Mouse (Mus musculus): ENCODE measurements at regions not wholly inside any gene's neighbourhood (a gene's known extent, or its start where the extent isn't known, plus 50 kb on each side); places are given as distances from the start of the nearest gene placed in this dataset.

- DNase-seq (ENCODE audit: low read depth, low spot score) = no peak
These were observed 180.2 kb downstream of the Wdr11 start for GRCm38 (mm10) chr7:129771876-129772275.

DNA sequence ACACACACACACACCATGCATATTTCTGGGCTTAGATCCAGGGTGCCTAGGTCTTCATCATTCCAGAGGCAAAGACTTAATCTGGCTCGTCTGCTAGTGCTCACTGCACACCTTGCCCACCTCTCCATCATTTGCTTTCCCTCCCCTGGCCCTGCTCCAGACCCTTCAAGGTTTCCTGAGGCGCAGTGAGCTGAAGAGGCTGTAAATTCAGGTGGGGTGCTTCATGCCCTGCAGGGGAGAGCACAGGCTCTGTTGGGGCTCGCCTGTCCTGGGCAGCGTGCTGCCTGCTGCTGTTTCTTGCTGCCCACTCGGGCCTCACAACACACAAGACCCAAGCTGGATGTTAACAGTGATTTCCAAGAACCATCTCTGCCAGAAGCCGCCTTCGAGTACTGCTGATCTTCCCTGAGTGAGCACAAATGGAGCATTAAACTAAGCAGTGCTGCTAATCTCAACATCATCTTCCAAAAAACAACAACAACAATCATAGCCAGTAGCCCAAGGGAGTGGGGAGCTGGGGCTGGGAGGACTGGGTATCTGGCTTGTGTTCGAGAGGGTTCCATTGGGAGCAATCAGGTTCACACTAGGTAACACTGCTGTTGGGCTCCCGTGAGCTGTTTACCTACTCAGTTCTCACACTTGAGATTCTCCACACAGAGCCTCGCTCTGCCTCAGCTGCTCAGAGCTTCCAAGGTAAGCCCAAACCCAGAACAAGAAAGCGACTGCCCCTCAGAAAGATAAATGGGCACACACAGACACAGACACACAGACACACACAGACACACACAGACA lies 181.1 kb downstream of the Wdr11 start:
- DNase-seq (ENCODE audit: low read depth, low spot score) = no peak

GRCm38 (mm10) chr7:129774261-129774861 lies 182.7 kb downstream of the Wdr11 start:
- DNase-seq (ENCODE audit: low read depth, low spot score) = no peak

DNA sequence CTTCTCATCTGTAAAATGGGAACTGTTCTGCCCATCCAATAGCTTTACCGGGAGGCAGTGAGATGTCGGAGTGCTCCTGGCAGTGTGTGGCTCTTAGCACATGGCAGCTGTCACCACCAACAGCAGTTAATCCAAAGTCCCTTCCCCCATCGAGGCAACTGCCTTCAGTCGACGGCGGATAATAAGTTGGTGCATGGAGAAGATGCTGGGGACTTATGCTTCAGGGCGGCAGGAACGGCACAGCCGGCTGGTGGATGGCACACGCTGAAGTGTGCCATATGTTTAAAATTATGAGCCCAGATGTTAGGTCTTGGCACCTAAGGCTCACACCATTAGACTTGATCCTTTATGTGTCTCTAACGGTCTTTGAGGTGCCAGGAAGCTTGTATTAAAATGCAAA lies 183.5 kb downstream of the Wdr11 start:
- no peak for DNase-seq (ENCODE audit: low read depth, low spot score)

DNA sequence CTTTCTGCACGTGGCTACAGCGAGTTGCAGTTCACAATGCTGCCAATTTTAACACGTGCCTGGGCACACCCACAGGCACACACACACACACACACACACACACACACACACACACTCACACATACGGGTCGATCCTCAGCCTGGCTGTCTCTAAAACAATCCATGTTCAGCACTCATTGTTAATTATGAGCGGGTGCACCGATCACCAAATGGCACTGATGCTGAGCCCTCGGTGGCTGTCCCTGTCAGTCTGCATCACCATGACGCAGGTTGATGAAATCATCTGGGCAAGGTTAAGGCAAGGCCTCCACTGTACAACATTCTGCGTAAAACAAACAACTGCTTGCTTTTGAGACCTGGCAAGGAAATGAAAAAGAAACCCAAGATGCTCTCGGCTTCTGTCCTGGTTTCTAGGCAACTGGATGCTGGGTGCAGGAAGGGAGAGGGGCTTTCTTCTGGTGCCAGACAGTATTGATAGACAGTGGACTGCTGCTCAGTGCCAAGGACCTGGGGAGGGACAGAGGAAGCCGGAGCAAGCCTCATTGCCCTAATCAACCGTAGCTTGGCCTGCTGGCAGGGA lies 187.3 kb downstream of the Wdr11 start:
- no peak for DNase-seq (ENCODE audit: low read depth, low spot score)

- DNase-seq (ENCODE audit: low read depth, low spot score) = no peak
These were observed 188.3 kb downstream of the Wdr11 start for GRCm38 (mm10) chr7:129779939-129780338.

DNA sequence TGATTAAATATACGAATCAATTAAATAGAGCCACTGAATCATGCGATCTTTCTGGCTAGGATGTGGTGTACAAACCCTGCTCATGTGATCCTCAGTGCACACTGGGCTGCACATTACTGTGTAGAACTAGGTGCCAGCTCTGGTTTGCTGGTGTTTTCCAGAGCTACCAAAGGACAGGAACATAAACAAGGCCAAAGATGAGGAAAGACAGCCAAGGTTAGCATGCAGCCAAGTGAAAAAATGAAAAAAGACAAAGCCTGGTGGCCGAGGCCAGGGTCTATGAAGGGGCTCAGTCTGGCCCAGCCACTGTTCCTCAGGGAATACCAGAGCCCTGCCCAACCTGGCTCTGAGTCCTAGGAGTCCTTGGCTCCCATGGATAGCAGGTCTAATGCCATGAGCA lies 190.1 kb downstream of the Wdr11 start:
- no peak for DNase-seq (ENCODE audit: low read depth, low spot score)

DNA sequence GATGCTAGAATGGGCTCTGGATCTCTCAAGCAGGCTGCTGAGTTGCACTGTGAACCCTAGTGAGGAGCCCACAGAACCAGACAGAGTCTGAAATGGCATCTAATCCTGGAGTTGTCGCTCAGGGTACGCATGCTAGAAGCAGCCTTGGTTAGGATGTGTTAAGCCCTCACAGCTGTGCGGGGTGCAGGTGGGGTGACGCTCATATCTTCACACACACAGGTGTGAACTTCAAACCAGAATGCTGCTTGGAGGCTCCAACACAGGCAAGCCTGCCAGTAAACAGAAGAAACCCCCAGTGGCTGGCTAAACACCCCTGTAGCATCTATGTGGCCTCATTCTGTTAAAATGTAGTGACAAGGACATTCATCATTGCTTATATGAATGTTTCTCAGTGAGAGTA lies 193.3 kb downstream of the Wdr11 start:
- no peak for DNase-seq (ENCODE audit: low read depth, low spot score)

DNA sequence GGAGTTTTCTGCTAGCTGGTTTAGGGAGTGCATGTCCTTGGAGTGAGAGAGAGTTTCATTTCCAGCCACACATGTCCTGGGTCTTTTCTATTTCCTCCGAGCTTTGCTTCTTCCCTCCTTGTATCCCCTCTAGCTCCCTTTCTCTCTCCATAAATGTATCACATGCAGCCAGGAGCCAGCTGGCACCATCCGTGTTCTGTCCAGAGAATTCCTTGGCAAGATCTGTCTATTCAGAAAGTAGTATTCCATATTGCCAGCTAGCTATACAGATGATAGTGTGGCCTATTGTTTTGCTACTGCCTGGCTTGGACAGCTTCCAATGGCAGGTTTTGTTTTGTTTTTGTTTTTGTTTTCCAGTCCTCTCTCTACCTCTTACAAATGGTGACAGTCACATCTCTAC lies 195.3 kb downstream of the Wdr11 start:
- DNase-seq (ENCODE audit: low read depth, low spot score) = no peak

DNA sequence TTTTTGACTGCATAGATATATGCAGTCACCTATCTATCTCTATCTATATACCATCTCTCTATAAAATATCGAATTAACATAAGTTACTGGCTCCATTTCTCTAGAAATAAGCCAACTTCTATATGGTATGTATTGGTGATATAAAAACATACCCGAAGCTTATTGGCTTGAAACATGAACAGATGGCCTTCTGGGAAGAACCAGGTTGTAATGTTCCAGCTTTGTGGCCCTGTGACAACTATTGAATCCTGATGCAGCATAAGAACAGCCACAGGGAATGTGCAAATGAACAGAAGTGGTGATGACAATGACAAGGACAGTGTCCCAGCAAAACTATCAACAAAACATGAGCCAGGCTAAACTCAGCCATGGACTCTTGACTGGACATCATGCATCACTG lies 196.1 kb downstream of the Wdr11 start:
- DNase-seq (ENCODE audit: low read depth, low spot score) = no peak

DNA sequence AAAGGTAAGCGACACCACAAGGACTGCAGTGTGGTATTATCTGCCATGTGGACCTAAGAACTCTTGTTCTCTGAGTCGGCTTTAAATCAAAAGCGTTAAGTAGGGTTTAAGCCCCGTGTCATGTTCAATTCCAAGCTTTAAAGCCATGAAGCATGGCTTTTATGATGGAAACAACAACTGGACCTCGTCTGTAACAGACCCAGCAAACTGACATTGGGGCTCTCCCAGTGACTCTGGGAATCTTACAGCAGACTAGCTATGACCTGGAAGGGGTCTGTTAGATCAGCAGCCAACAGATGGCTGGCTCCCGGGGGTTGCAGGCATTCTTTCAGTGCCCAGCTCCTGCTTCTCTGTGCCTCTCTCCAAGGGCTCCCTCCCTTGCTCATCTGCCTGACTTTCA lies 197.8 kb downstream of the Wdr11 start:
- no peak for DNase-seq (ENCODE audit: low read depth, low spot score)

DNA sequence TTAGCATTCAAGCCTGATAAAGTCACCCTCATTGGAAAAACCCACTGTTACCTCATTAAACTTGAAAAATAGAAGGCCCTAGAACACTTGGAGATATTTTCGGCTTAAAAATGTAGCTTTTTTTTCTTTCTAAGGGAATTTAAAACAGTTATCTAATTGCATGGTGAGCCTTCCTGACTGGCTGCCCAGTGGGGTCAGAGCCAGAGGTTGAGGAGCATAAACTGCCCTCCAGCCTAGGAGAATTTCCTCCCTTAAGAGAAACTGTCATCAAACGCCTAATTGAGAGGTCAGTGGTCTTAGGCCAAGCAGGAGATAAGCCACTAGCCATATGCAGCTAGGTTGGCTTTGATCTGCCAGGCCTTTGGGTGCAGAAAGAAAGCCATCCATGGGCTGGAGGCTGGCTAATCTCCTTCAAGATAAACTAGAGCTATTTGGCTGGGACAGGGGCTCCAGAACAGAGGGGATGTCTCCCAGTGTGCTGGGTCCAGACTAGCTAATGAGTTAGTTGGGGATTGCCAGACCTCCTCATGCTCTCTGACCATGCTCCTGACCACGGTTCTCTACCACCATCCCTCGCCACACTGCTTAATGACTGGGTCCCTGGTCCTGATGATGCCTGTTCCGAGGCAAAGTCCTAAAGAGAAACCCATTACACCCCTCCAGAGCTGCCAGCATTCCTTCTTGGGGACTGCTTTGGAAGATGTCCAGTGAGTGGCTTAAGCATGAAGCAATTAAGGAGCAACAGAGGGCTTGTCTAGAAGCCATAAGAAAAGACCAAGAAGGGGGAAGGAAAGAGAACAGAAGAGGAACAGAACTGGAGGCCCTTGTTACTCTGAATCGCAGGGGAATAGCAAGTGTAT lies 199.2 kb downstream of the Wdr11 start:
- DNase-seq (ENCODE audit: low read depth, low spot score) = no peak

DNA sequence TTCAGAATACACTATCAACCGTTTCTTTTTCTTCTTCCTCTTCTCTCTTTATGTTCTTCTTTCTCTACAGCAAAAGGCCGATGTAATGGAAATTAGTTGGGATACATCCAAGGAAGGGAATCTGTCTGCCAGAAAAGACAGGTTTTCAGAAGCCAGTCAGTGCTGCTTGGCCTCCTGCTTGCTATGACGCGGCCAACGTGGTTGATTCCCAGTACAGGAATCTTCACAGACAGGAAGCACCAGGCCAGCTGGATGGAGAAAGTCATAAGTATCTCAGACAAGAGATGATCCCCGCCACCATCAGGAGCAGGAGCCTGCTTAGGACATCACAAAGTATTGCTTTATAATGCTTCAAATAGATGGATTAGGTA lies 199.8 kb downstream of the Wdr11 start:
- DNase-seq (ENCODE audit: low read depth, low spot score) = no peak

DNA sequence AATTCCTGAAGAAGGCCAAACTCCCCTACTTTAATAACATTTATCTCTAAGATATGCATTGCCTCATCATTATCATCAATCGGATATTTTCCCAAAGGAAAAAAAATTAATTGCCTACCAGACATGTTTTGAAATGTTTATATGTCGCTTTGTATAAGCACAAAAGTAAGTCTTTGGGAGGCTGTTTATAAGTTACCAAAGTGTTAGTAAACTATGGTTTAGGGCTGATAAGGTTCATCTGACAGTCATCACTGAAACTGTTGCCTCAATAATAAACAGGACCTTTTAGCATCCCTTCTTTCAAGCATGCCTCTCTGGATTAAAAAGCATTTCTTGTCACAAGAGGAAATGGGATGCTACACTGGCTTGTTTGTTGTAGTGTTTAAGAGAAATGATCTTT lies 202.1 kb downstream of the Wdr11 start:
- DNase-seq (ENCODE audit: low read depth, low spot score) = no peak

DNA sequence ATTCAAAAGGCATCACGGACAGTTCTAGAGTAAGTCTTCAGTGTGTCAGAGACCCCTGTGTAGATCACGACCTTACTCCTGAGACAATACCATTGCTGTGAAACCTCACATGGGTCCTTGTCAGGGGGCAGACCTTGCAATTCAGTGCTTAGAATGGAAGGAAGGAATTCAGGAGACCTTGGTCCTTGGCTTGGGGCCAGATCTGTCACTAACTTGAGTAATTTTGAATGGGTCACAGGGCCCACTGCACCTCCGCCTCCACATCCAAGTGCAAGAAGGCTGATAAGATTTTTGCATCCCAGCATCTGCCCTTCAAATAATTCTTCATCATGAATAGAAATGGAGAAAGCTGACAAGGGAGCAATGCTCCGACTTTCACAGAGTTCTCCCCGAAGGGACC lies 202.6 kb downstream of the Wdr11 start:
- DNase-seq (ENCODE audit: low read depth, low spot score) = no peak

GRCm38 (mm10) chr7:129798525-129798924 lies 206.9 kb downstream of the Wdr11 start:
- DNase-seq (ENCODE audit: low read depth, low spot score) = no peak

DNA sequence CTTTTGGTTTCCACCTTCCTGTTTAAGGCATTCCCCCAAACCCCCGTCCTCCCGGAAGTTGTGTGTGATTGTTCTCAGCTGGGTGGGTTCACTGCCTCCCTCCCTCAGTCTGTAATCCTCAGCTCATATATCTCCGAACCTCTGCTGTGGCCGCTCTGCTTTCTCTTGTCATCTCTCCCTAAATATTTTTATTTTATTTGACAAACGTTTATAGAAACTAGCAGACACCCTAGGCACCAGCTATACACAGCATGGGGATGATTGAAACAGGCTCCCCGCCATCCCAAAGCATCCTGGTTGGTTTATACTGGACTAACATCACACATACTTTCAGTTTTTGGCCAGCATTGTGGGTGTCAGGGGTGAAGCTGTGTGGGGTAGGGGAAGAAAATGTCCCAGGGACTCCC lies 208.8 kb downstream of the Wdr11 start:
- no peak for DNase-seq (ENCODE audit: low read depth, low spot score)

GRCm38 (mm10) chr7:129801431-129801847 lies 209.8 kb downstream of the Wdr11 start:
- DNase-seq (ENCODE audit: low read depth, low spot score) = no peak

- no peak for DNase-seq (ENCODE audit: low read depth, low spot score)
These were observed 210.5 kb downstream of the Wdr11 start for GRCm38 (mm10) chr7:129802168-129802567.

DNA sequence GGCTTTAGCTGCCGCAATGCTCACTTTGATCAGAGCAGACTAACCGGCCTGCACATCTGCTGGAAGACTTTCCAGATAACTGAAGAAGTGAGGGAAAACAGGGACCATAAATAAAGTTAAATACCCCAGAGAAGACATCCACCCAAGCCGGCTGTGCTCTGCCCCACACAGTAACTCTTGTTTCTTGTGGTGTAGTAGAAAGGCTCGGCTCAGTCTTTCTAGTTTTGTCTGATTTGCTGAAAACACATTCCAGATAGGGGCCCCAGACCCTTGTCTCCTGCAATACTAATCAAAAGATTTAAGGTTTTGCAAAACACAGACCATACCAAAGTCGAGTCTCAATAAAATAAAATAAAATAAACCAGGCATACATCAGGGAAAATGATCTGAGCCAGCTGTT lies 213.7 kb downstream of the Wdr11 start:
- no peak for DNase-seq (ENCODE audit: low read depth, low spot score)

GRCm38 (mm10) chr7:129810141-129810540 lies 218.5 kb downstream of the Wdr11 start:
- no peak for DNase-seq (ENCODE audit: low read depth, low spot score)

DNA sequence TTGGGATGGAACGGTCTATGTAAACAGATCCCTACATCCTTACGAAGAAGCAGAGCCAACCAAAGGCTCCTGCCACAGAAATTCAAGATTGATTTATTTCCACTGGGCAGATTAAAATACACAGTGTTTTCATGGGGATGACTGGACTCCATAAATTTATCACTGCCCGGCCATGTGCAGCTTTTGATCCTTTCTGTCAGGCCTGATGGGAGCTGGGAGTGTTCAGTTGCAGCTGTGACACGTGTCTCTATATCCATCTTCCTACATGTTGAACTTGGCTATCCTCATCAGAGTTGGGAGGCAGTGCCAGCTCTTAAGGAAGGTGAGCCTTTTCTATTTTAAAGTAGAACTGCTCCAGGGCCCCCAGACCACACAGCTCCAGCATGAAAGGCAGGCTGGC lies 218.9 kb downstream of the Wdr11 start:
- DNase-seq (ENCODE audit: low read depth, low spot score) = no peak

Data from WW6 (cell line).